Mouse (Mus musculus): Measurements from ENCODE around the gene Ptges. TPM values are rescaled to one million over a fixed set of nuclear protein-coding genes. Genes with fewer than 3 reads are reported as not detected.
A peak's percentile ranks its signal among the peaks of the same experiment; 100 is the strongest.
"Not testable (repeated sequence)": the region's sequence is repeated elsewhere in the genome, so short reads cannot be mapped to it uniquely, and the experiment has no call there.

Gene Ptges
- 1 to 10 TPM; 1.9 to 3.2 TPM for total RNA-seq (2021)
- long read RNA-seq, experiment 1, partial matches to known transcripts: 0 of 4 reads
- long read RNA-seq, experiment 1, other reads (novel, unspliced or antisense): 0 of 4 reads
- long read RNA-seq, experiment 2, partial matches to known transcripts: 0 of 1 reads
- long read RNA-seq, experiment 2, other reads (novel, unspliced or antisense): 0 of 1 reads

- DNase-seq: peak; percentile 72 to 74
- intact Hi-C loops (cut with DNase I): loop anchor here (5.0 kb wide), 2 partner anchors 97 to 132 kb away; partner anchors contain the start of genes Asb6 and Prrx2
Measured at GRCm38 (mm10) chr2:30929483-30930045, at the start of gene Ptges. Gene Ptges, minus strand, starts transcription at chr2:30929863.

GRCm38 (mm10) chr2:30967352-30968327 lies 38.0 kb upstream of the Ptges start, which contains the start of gene Tor1a:
Gene Tor1a, minus strand, starts transcription at chr2:30967933.
- intact Hi-C loops (cut with DNase I): no loop called here

GRCm38 (mm10) chr2:30966826-30967225 lies 37.2 kb upstream of the Ptges start:
- intact Hi-C loops (cut with DNase I): no loop called here
- DNase-seq: no peak

More at GRCm38 (mm10) chr2:30967352-30968327, 38.0 kb upstream of the Ptges start, which contains the start of gene Tor1a:
- DNase-seq: peak; percentile 89 to 91

- intact Hi-C loops (cut with DNase I): no loop called here
- no peak for DNase-seq
Measured at GRCm38 (mm10) chr2:30965627-30966026, 36.0 kb upstream of the Ptges start.

GRCm38 (mm10) chr2:30962570-30963254 lies 33.0 kb upstream of the Ptges start:
- DNase-seq: no peak
- intact Hi-C loops (cut with DNase I): no loop called here

- intact Hi-C loops (cut with DNase I): no loop called here
- no peak for DNase-seq
Measured at GRCm38 (mm10) chr2:30959856-30960255, 30.2 kb upstream of the Ptges start.

GRCm38 (mm10) chr2:30958726-30959125 lies 29.1 kb upstream of the Ptges start:
- intact Hi-C loops (cut with DNase I): no loop called here
- no peak for DNase-seq

- DNase-seq: no peak
- intact Hi-C loops (cut with DNase I): no loop called here
Measured at GRCm38 (mm10) chr2:30957511-30957910, 27.8 kb upstream of the Ptges start.

- no peak for DNase-seq
- intact Hi-C loops (cut with DNase I): no loop called here
Measured at GRCm38 (mm10) chr2:30954797-30955196, 25.1 kb upstream of the Ptges start.

- DNase-seq: peak; percentile 80 to 86
- intact Hi-C loops (cut with DNase I): no loop called here
Measured at GRCm38 (mm10) chr2:30952824-30953490, 23.3 kb upstream of the Ptges start, which contains the start of gene Tor1b. Gene Tor1b, plus strand, starts transcription at chr2:30952959.

GRCm38 (mm10) chr2:30952457-30952823 lies 22.8 kb upstream of the Ptges start:
- intact Hi-C loops (cut with DNase I): no loop called here

GRCm38 (mm10) chr2:30942603-30943011 lies 12.9 kb upstream of the Ptges start:
- intact Hi-C loops (cut with DNase I): no loop called here

More at GRCm38 (mm10) chr2:30952457-30952823, 22.8 kb upstream of the Ptges start:
- DNase-seq: no peak

GRCm38 (mm10) chr2:30942116-30942515 lies 12.5 kb upstream of the Ptges start:
- DNase-seq; intact Hi-C loops (cut with DNase I): not testable (repeated sequence)

More at GRCm38 (mm10) chr2:30942603-30943011, 12.9 kb upstream of the Ptges start:
- DNase-seq: peak; percentile 41 to 66

- DNase-seq: no peak
- intact Hi-C loops (cut with DNase I): no loop called here
Measured at GRCm38 (mm10) chr2:30941586-30941985, 11.9 kb upstream of the Ptges start.

GRCm38 (mm10) chr2:30938574-30938991 lies 8.9 kb upstream of the Ptges start:
- intact Hi-C loops (cut with DNase I): loop anchor here (5.0 kb wide), 1 partner anchor 501 kb away; no protein-coding TSS in a partner anchor
- DNase-seq: no peak

- no peak for DNase-seq
- intact Hi-C loops (cut with DNase I): loop anchor here (5.0 kb wide), 1 partner anchor 500 kb away; no protein-coding TSS in a partner anchor
Measured at GRCm38 (mm10) chr2:30937731-30938130, 8.1 kb upstream of the Ptges start.

GRCm38 (mm10) chr2:30936808-30937207 lies 7.1 kb upstream of the Ptges start:
- no peak for DNase-seq
- intact Hi-C loops (cut with DNase I): loop anchor here (5.0 kb wide), 1 partner anchor 500 kb away; no protein-coding TSS in a partner anchor

- DNase-seq: peak; percentile 72 to 85
- intact Hi-C loops (cut with DNase I): loop anchor here (2.0 to 5.0 kb wide), 2 partner anchors 43 to 102 kb away; partner anchors contain the start of genes Asb6 and Prrx2
Measured at GRCm38 (mm10) chr2:30933917-30934450, 4.3 kb upstream of the Ptges start.

- no peak for DNase-seq
- intact Hi-C loops (cut with DNase I): loop anchor here (5.0 kb wide), 1 partner anchor 101 kb away; the partner anchor contains the start of genes Asb6 and Prrx2
Measured at GRCm38 (mm10) chr2:30933032-30933431, 3.4 kb upstream of the Ptges start.
